Mouse (Mus musculus): ENCODE measurements around the gene Capzb. TPM values are rescaled to one million over a fixed set of nuclear protein-coding genes. Genes with fewer than 3 reads are reported as not detected.

Gene Capzb
- 86.6 and 88.5 TPM in 2 replicates for total RNA-seq (2014; rRNA removed)
- polyA plus RNA-seq (2015; fragmentation: Nextera tagmentation; extraction: Ambion mirVana), result 310 and 315 TPM in 2 replicates

GRCm38 (mm10) chr4:139192499-139193175, at the start of gene Capzb:
Capzb (plus strand) TSS chr4:139192899.
- peak within 1 kb of the TSS; percentile 85 for H3K27ac ChIP-seq
- ATAC-seq (peak; percentile 98), DNase-seq (ENCODE audit: low spot score) (peak; percentile 98)
- no peaks in the 10 kb centered on the region for H3K36me3 ChIP-seq (ENCODE audit: insufficient read depth, low read length)
- H3K4me3 ChIP-seq (ENCODE audit: low read length), result peak within 1 kb of the TSS; percentile 98
- peaks cover 17% of the 10 kb centered on the region for H3K4me1 ChIP-seq (ENCODE audit: insufficient read depth, low read length)
- no peaks in the 10 kb centered on the region for H3K9me3 ChIP-seq (ENCODE audit: low read length)
- peak within 1 kb of the TSS; percentile 82 for H3K4me2 ChIP-seq (ENCODE audit: low read depth, low read length)
- WGBS, result under 1% methylated on average over 51 of the region's 69 CpGs
- H3K9ac ChIP-seq (replicated peaks; ENCODE audit: low read length), result peak within 1 kb of the TSS; percentile 94
- H3K27me3 ChIP-seq (ENCODE audit: insufficient read depth, low read length), result no peaks in the 10 kb centered on the region
- no peak for TF ChIP-seq CTCF (IDR thresholded peaks at IDR 0.05; ENCODE audit: low read depth)

GRCm38 (mm10) chr4:139142985-139143384, 49.7 kb upstream of the Capzb start:
- 41% methylated on average over 9 of the region's 9 CpGs for WGBS
- H3K4me1 ChIP-seq (ENCODE audit: insufficient read depth, low read length), result no peaks in the 10 kb centered on the region
- DNase-seq (ENCODE audit: low spot score), result peak; percentile 15

GRCm38 (mm10) chr4:139144577-139144976, 48.1 kb upstream of the Capzb start:
- Histone ChIP-seq H3K9ac (replicated peaks; ENCODE audit: low read length) (no peak overlapping the region), H3K4me2 (ENCODE audit: low read depth, low read length) (no peak overlapping the region), H3K27ac (no peak overlapping the region), H3K27me3 (ENCODE audit: insufficient read depth, low read length) (no peaks in the 10 kb centered on the region), H3K4me3 (ENCODE audit: low read length) (no peak overlapping the region), H3K4me1 (ENCODE audit: insufficient read depth, low read length) (no peaks in the 10 kb centered on the region), H3K9me3 (ENCODE audit: low read length) (peaks cover 17% of the 10 kb centered on the region), H3K36me3 (ENCODE audit: insufficient read depth, low read length) (no peaks in the 10 kb centered on the region)
- ATAC-seq (no peak), DNase-seq (ENCODE audit: low spot score) (peak; percentile 27)
- 67% methylated on average over 4 of the region's 4 CpGs for whole genome bisulfite sequencing
- no peak for TF ChIP-seq CTCF (IDR thresholded peaks at IDR 0.05; ENCODE audit: low read depth)

More at GRCm38 (mm10) chr4:139142985-139143384, 49.7 kb upstream of the Capzb start:
- Histone ChIP-seq H3K9me3 (ENCODE audit: low read length) (peaks cover 7% of the 10 kb centered on the region; the same call in 1 of the 2 replicates), H3K4me3 (ENCODE audit: low read length) (no peak overlapping the region), H3K27ac (no peak overlapping the region), H3K4me2 (ENCODE audit: low read depth, low read length) (peak overlapping the region; percentile 25), H3K36me3 (ENCODE audit: insufficient read depth, low read length) (no peaks in the 10 kb centered on the region), H3K9ac (replicated peaks; ENCODE audit: low read length) (no peak overlapping the region), H3K27me3 (ENCODE audit: insufficient read depth, low read length) (no peaks in the 10 kb centered on the region)
- no peak for TF ChIP-seq CTCF (IDR thresholded peaks at IDR 0.05; ENCODE audit: low read depth)
- ATAC-seq, result no peak

GRCm38 (mm10) chr4:139145156-139145555, 47.5 kb upstream of the Capzb start:
- ATAC-seq (no peak), DNase-seq (ENCODE audit: low spot score) (peak; percentile 24)
- peaks cover 17% of the 10 kb centered on the region for H3K9me3 ChIP-seq (ENCODE audit: low read length)
- H3K4me2 ChIP-seq (ENCODE audit: low read depth, low read length), result no peak overlapping the region
- H3K9ac ChIP-seq (replicated peaks; ENCODE audit: low read length), result no peak overlapping the region
- H3K4me1 ChIP-seq (ENCODE audit: insufficient read depth, low read length), result no peaks in the 10 kb centered on the region
- no peak overlapping the region for H3K27ac ChIP-seq
- no peak overlapping the region for H3K4me3 ChIP-seq (ENCODE audit: low read length)
- 91% methylated on average over 11 of the region's 11 CpGs for WGBS
- TF ChIP-seq CTCF (IDR thresholded peaks at IDR 0.05; ENCODE audit: low read depth), result peak; percentile 61
- no peaks in the 10 kb centered on the region for H3K27me3 ChIP-seq (ENCODE audit: insufficient read depth, low read length)
- no peaks in the 10 kb centered on the region for H3K36me3 ChIP-seq (ENCODE audit: insufficient read depth, low read length)

- Histone ChIP-seq H3K4me1 (ENCODE audit: insufficient read depth, low read length) (no peaks in the 10 kb centered on the region), H3K4me2 (ENCODE audit: low read depth, low read length) (no peak overlapping the region), H3K4me3 (ENCODE audit: low read length) (no peak overlapping the region), H3K27ac (no peak overlapping the region), H3K36me3 (ENCODE audit: insufficient read depth, low read length) (no peaks in the 10 kb centered on the region), H3K27me3 (ENCODE audit: insufficient read depth, low read length) (no peaks in the 10 kb centered on the region), H3K9ac (replicated peaks; ENCODE audit: low read length) (no peak overlapping the region), H3K9me3 (ENCODE audit: low read length) (peaks cover 17% of the 10 kb centered on the region)
- no peak for TF ChIP-seq CTCF (IDR thresholded peaks at IDR 0.05; ENCODE audit: low read depth)
- ATAC-seq (no peak), DNase-seq (ENCODE audit: low spot score) (no peak)
- WGBS, result 81% methylated on average over 5 of the region's 5 CpGs
Observed at GRCm38 (mm10) chr4:139146760-139147159, 45.9 kb upstream of the Capzb start.

- no peak overlapping the region for H3K27ac ChIP-seq
Observed at GRCm38 (mm10) chr4:139151370-139151769, 41.3 kb upstream of the Capzb start.

More at GRCm38 (mm10) chr4:139151370-139151769, 41.3 kb upstream of the Capzb start:
- Histone ChIP-seq H3K27me3 (ENCODE audit: insufficient read depth, low read length) (no peaks in the 10 kb centered on the region; the same call in 1 of the 2 replicates), H3K9ac (replicated peaks; ENCODE audit: low read length) (no peak overlapping the region), H3K4me3 (ENCODE audit: low read length) (no peak overlapping the region), H3K4me1 (ENCODE audit: insufficient read depth, low read length) (no peaks in the 10 kb centered on the region), H3K4me2 (ENCODE audit: low read depth, low read length) (no peak overlapping the region), H3K36me3 (ENCODE audit: insufficient read depth, low read length) (no peaks in the 10 kb centered on the region), H3K9me3 (ENCODE audit: low read length) (peaks cover 15% of the 10 kb centered on the region)
- ATAC-seq (no peak), DNase-seq (ENCODE audit: low spot score) (no peak)
- TF ChIP-seq CTCF (IDR thresholded peaks at IDR 0.05; ENCODE audit: low read depth), result peak; percentile 22; the same call in 1 of the 2 replicates
- 72% methylated on average over 6 of the region's 6 CpGs for WGBS
